Mouse (Mus musculus): ENCODE results near the gene Pde5a.

DNA sequence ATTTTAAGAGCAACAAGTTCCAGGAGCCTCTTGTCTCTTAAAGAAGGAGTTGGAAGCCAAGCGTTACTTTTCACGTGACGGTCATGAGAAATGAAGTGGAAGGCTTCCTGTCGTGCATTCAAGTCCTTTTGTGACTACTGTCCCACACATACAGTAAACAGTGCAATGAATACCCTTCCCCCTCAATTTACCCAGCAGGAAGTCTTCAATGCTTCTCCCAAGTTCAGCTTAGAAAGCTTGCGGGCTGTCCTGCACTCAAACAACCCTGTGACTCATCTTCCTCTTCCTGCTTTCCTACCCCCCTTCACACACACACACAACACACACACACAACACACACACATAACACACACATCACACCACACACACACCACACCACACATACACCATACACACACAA is 105.8 kb downstream of the Pde5a start:
- no peak for TF ChIP-seq CTCF (IDR thresholded peaks at IDR 0.05; ENCODE audit: control insufficient read depth, insufficient read depth, insufficient read length)
- TF ChIP-seq MAX (IDR thresholded peaks at IDR 0.05), result no peak

Data from C2C12 (cell line).